Mouse (Mus musculus): ENCODE results near the gene Plekhg2. TPM values are rescaled to one million over a fixed set of nuclear protein-coding genes. Genes with fewer than 3 reads are reported as not detected.

The Plekhg2 gene
- polyA plus RNA-seq, 1 experiment: 14.6 TPM

- peaks cover 23% of the 10 kb centered on the region for H3K4me1 ChIP-seq (ENCODE audit: control insufficient read depth, insufficient read depth, low read length)
- H3K4me3 ChIP-seq (ENCODE audit: insufficient read depth, low read length): peak overlapping the region; percentile 93
- H3K27ac ChIP-seq (ENCODE audit: insufficient read depth, low read depth, low read length): peak overlapping the region; percentile 88
- TF ChIP-seq CTCF (IDR thresholded peaks at IDR 0.05; ENCODE audit: low read depth, low read length): no peak
- TF ChIP-seq POLR2A (IDR thresholded peaks at IDR 0.05; ENCODE audit: borderline replicate concordance, low read depth, low read length): no peak
These were observed 5.8 kb upstream of the Plekhg2 start for GRCm38 (mm10) chr7:28378066-28378690.

GRCm38 (mm10) chr7:28377190-28378065 is 5.0 kb upstream of the Plekhg2 start:
- no peak for TF ChIP-seq CTCF (IDR thresholded peaks at IDR 0.05; ENCODE audit: low read depth, low read length)
- Histone ChIP-seq H3K4me3 (ENCODE audit: insufficient read depth, low read length) (peak overlapping the region; percentile 93), H3K4me1 (ENCODE audit: control insufficient read depth, insufficient read depth, low read length) (peaks cover 20% of the 10 kb centered on the region), H3K27ac (ENCODE audit: insufficient read depth, low read depth, low read length) (peak overlapping the region; percentile 88)

GRCm38 (mm10) chr7:28376011-28376771 is 3.8 kb upstream of the Plekhg2 start:
- Histone ChIP-seq H3K27ac (ENCODE audit: insufficient read depth, low read depth, low read length) (peak overlapping the region; percentile 92), H3K4me3 (ENCODE audit: insufficient read depth, low read length) (peak overlapping the region; percentile 67), H3K4me1 (ENCODE audit: control insufficient read depth, insufficient read depth, low read length) (peaks cover 16% of the 10 kb centered on the region)
- TF ChIP-seq CTCF (IDR thresholded peaks at IDR 0.05; ENCODE audit: low read depth, low read length): no peak
- no peak for TF ChIP-seq POLR2A (IDR thresholded peaks at IDR 0.05; ENCODE audit: borderline replicate concordance, low read depth, low read length)

GRCm38 (mm10) chr7:28375176-28375921 is 3.0 kb upstream of the Plekhg2 start:
- Histone ChIP-seq H3K4me3 (ENCODE audit: insufficient read depth, low read length) (peak overlapping the region; percentile 84), H3K27ac (ENCODE audit: insufficient read depth, low read depth, low read length) (peak overlapping the region; percentile 100), H3K4me1 (ENCODE audit: control insufficient read depth, insufficient read depth, low read length) (peaks cover 11% of the 10 kb centered on the region)
- TF ChIP-seq CTCF (IDR thresholded peaks at IDR 0.05; ENCODE audit: low read depth, low read length): no peak

GRCm38 (mm10) chr7:28374647-28375046 is 2.2 kb upstream of the Plekhg2 start:
- TF ChIP-seq POLR2A (IDR thresholded peaks at IDR 0.05; ENCODE audit: borderline replicate concordance, low read depth, low read length) (no peak), CTCF (IDR thresholded peaks at IDR 0.05; ENCODE audit: low read depth, low read length) (no peak)
- Histone ChIP-seq H3K4me1 (ENCODE audit: control insufficient read depth, insufficient read depth, low read length) (peaks cover 10% of the 10 kb centered on the region), H3K4me3 (ENCODE audit: insufficient read depth, low read length) (peak overlapping the region; percentile 84; the same call in 1 of the 2 replicates), H3K27ac (ENCODE audit: insufficient read depth, low read depth, low read length) (peak overlapping the region; percentile 100)

GRCm38 (mm10) chr7:28373891-28374495 is 1.6 kb upstream of the Plekhg2 start:
- TF ChIP-seq CTCF (IDR thresholded peaks at IDR 0.05; ENCODE audit: low read depth, low read length): no peak
- TF ChIP-seq POLR2A (IDR thresholded peaks at IDR 0.05; ENCODE audit: borderline replicate concordance, low read depth, low read length): no peak
- Histone ChIP-seq H3K4me3 (ENCODE audit: insufficient read depth, low read length) (no peak overlapping the region), H3K4me1 (ENCODE audit: control insufficient read depth, insufficient read depth, low read length) (peaks cover 10% of the 10 kb centered on the region), H3K27ac (ENCODE audit: insufficient read depth, low read depth, low read length) (peak overlapping the region; percentile 100)

- peak overlapping the region; percentile 52 for H3K4me3 ChIP-seq (ENCODE audit: insufficient read depth, low read length)
- H3K27ac ChIP-seq (ENCODE audit: insufficient read depth, low read depth, low read length): peak overlapping the region; percentile 76
- peaks cover 10% of the 10 kb centered on the region for H3K4me1 ChIP-seq (ENCODE audit: control insufficient read depth, insufficient read depth, low read length)
- TF ChIP-seq POLR2A (IDR thresholded peaks at IDR 0.05; ENCODE audit: borderline replicate concordance, low read depth, low read length): no peak
- no peak for TF ChIP-seq CTCF (IDR thresholded peaks at IDR 0.05; ENCODE audit: low read depth, low read length)
These were observed 757 bp upstream of the Plekhg2 start for GRCm38 (mm10) chr7:28373131-28373581.

GRCm38 (mm10) chr7:28371514-28371989 is 847 bp downstream of the Plekhg2 start:
- no peak overlapping the region for H3K27ac ChIP-seq (ENCODE audit: insufficient read depth, low read depth, low read length)
- peak overlapping the region; percentile 79 for H3K4me3 ChIP-seq (ENCODE audit: insufficient read depth, low read length)
- no peak for TF ChIP-seq POLR2A (IDR thresholded peaks at IDR 0.05; ENCODE audit: borderline replicate concordance, low read depth, low read length)
- TF ChIP-seq CTCF (IDR thresholded peaks at IDR 0.05; ENCODE audit: low read depth, low read length): no peak
- peaks cover 10% of the 10 kb centered on the region for H3K4me1 ChIP-seq (ENCODE audit: control insufficient read depth, insufficient read depth, low read length)
